Mouse (Mus musculus): ENCODE data around the gene Thoc3. TPM values are rescaled to one million over a fixed set of nuclear protein-coding genes. Genes with fewer than 3 reads are reported as not detected.

The Thoc3 gene
- polyA plus RNA-seq, 1 experiment = 24.7 TPM

DNA sequence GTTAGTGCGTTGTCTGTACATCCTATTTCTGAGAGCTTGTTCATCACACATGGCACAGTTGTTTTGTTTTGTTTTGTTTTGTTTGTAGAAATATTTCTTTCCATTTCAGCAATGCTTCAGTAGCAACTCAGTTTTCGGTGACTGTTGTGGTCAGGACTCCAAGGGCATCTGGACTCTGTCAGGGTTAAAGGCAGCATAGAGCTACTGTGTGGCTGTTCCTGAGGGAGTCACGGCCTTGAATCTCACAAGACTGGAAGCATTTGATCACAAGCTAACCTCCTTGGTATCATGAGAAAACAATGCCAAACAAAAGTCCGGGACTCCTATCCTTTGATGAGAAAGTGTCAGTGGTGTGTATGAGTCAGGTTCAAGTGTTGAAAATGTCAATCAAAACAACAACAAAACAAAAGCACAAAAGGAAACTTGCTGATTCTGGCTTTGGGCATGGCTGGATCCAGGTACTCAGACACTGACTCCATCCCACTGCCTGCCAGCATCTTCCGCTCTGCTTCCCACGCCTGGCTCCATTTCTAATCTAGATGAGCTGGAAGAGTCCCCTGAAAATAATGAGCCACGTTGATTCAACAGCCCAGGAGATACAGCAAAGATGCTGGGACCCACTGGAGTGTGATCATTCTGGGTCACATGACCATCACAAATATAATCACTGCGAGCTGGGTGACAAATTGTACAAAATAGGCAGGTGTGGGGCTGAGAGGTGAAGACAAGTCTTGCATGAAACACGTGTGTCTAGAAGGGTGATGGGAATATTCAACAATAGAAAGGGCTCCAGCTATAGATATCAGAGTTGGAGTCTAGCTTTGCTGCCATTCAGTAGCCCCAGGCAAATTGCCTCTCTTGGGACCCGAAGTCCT is 41.6 kb downstream of the Thoc3 start:
- Histone ChIP-seq H3K4me1 (ENCODE audit: control insufficient read depth, insufficient read depth, low read length) (0 out of 2 replicates have a peak, but pooled peaks cover 1% of the 10 kb centered on the region), H3K4me3 (ENCODE audit: insufficient read depth, low read length) (no peak overlapping the region), H3K27ac (ENCODE audit: insufficient read depth, low read length) (no peak overlapping the region)
- no peak for TF ChIP-seq POLR2A (IDR thresholded peaks at IDR 0.05; ENCODE audit: extremely low read depth, insufficient read depth, low read length)
- TF ChIP-seq CTCF (IDR thresholded peaks at IDR 0.05; ENCODE audit: extremely low read depth, insufficient read depth, low read length) = no peak

DNA sequence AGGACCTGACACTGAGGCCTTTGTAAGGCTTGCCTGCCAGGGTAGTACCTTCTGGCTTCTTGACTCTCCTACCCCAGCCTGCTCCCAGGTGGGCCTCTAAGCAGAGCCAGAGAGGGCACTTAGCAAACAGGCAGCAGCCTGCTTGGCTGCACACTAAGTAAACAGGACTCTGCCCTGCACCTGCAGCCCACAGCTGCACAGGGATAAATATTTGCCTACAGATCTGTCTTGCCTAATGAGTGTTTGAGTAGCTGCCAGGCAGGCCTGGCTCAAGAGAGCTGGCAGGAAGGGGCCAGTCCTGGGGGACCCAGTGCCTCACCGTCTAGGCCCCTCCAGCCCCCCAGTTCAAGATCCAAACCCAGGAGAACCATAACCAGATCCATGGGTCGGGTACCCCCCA is 43.4 kb downstream of the Thoc3 start:
- TF ChIP-seq CTCF (IDR thresholded peaks at IDR 0.05; ENCODE audit: extremely low read depth, insufficient read depth, low read length) = no peak
- no peak for TF ChIP-seq POLR2A (IDR thresholded peaks at IDR 0.05; ENCODE audit: extremely low read depth, insufficient read depth, low read length)
- Histone ChIP-seq H3K4me3 (ENCODE audit: insufficient read depth, low read length) (no peak overlapping the region), H3K4me1 (ENCODE audit: control insufficient read depth, insufficient read depth, low read length) (0 out of 2 replicates have a peak, but pooled peaks cover 1% of the 10 kb centered on the region), H3K27ac (ENCODE audit: insufficient read depth, low read length) (no peak overlapping the region)

DNA sequence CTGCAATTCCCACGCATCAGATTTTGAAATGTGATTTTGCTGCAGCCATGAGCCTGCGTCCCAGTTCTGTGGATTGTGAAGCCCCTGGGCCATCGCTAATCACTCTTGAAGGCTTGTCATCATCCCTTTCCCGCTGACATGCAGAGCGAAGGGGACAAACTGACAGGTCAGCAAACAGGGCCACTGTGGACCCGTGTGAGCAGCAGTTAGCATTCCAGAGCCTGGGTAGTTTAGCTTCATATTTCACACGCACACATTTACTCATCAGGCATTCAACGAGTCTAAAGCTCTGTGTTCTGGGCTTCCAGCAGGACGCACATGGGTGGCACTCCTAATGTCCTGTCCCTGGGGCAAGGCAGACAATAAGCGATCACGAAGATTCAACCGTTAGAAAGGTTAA is 48.4 kb downstream of the Thoc3 start:
- TF ChIP-seq CTCF (IDR thresholded peaks at IDR 0.05; ENCODE audit: extremely low read depth, insufficient read depth, low read length) = no peak
- no peak for TF ChIP-seq POLR2A (IDR thresholded peaks at IDR 0.05; ENCODE audit: extremely low read depth, insufficient read depth, low read length)
- no peak overlapping the region for H3K27ac ChIP-seq (ENCODE audit: insufficient read depth, low read length)

DNA sequence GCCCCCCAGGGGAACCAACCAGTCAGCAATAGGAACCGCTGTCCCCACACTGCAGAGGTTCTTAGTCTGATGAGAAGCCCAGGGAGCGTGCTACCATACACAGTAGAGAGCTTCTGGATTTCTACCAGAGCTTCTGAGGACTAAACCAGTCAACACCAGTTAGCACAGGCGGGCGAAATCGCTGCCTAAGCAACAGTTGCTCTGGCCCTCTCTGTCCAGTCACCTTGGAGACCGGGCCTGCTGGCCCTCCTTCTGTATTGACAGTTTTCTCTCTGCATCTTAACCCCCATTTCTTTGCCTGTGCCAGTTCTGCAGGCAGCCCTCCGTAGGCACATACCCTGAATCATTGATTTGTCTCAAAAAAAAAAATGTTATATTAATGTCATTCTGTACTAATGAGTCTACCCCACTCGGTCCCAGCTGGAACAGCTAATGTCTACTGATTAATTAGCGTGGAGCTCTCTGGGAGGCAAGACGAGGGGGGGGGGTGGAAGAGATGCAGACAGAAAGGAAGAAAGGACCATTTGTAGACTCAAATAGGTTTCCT is 49.8 kb downstream of the Thoc3 start:
- H3K4me3 ChIP-seq (ENCODE audit: insufficient read depth, low read length) = no peak overlapping the region
- no peaks in the 10 kb centered on the region for H3K4me1 ChIP-seq (ENCODE audit: control insufficient read depth, insufficient read depth, low read length)
- TF ChIP-seq CTCF (IDR thresholded peaks at IDR 0.05; ENCODE audit: extremely low read depth, insufficient read depth, low read length) (no peak), POLR2A (IDR thresholded peaks at IDR 0.05; ENCODE audit: extremely low read depth, insufficient read depth, low read length) (no peak)
- no peak overlapping the region for H3K27ac ChIP-seq (ENCODE audit: insufficient read depth, low read length)

More for the DNA sequence above, 48.4 kb downstream of the Thoc3 start:
- no peak overlapping the region for H3K4me3 ChIP-seq (ENCODE audit: insufficient read depth, low read length)
- no peaks in the 10 kb centered on the region for H3K4me1 ChIP-seq (ENCODE audit: control insufficient read depth, insufficient read depth, low read length)

DNA sequence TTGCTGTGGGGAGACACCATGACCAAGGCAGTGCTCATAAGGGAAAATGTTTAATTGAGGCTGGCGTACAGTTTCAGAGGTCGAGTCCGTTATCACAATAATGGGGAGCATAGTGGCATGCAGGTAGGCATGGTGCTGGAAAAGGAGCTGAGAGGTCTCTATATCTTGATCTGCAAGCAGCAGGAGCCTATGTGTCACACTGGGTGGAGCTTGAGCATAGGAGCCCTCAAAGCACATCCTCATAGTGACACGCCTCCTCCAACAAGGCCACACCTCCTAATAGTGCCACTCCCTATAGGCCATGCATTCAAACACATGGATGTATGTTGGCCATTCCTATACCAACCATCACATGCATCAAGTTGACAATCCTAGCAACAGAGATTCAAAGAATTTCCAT is 53.6 kb downstream of the Thoc3 start:
- TF ChIP-seq POLR2A (IDR thresholded peaks at IDR 0.05; ENCODE audit: extremely low read depth, insufficient read depth, low read length) (no peak), CTCF (IDR thresholded peaks at IDR 0.05; ENCODE audit: extremely low read depth, insufficient read depth, low read length) (no peak)
- H3K4me1 ChIP-seq (ENCODE audit: control insufficient read depth, insufficient read depth, low read length) = no peaks in the 10 kb centered on the region
- H3K4me3 ChIP-seq (ENCODE audit: insufficient read depth, low read length) = no peak overlapping the region
- no peak overlapping the region for H3K27ac ChIP-seq (ENCODE audit: insufficient read depth, low read length)

DNA sequence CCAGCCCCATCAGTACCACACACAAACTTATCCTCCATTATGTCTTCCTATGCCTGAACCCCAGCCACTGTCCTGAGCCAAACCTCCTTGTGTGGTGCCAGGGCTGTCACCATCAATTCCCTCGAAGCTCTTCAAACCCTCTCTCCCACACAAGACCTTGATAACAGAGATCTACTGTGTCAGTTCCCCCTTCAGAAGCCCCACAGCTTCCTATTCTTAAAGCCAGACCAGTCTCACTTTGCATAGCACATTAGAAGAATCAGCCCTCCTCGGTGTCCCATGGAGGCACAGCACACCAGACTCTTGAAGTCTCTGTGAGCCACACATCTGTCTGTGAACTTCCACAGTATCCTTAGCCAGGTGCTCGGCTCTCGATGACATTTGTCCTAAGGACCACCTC is 55.9 kb downstream of the Thoc3 start:
- no peak overlapping the region for H3K27ac ChIP-seq (ENCODE audit: insufficient read depth, low read length)
- no peaks in the 10 kb centered on the region for H3K4me1 ChIP-seq (ENCODE audit: control insufficient read depth, insufficient read depth, low read length)
- TF ChIP-seq CTCF (IDR thresholded peaks at IDR 0.05; ENCODE audit: extremely low read depth, insufficient read depth, low read length) (no peak), POLR2A (IDR thresholded peaks at IDR 0.05; ENCODE audit: extremely low read depth, insufficient read depth, low read length) (no peak)
- H3K4me3 ChIP-seq (ENCODE audit: insufficient read depth, low read length) = no peak overlapping the region

DNA sequence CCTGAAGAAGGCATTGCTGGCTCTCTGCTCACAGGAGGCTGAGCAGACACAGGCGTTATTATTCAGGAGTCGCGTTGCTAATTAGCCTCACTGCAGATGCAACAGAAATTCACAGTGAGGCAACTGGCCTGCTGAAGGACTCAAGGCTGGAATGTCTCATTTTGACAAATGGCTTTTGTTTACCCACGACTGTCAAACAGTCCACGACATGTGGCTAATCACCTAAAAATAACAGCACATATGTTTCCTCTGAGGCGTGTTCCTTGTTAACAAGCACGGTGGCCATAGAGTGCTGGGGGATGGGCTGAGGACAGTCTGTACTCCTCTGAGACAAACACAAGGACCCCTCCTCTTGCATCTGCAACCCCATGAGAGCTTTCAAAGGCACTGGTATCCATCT is 56.4 kb downstream of the Thoc3 start:
- Histone ChIP-seq H3K4me1 (ENCODE audit: control insufficient read depth, insufficient read depth, low read length) (no peaks in the 10 kb centered on the region), H3K4me3 (ENCODE audit: insufficient read depth, low read length) (no peak overlapping the region), H3K27ac (ENCODE audit: insufficient read depth, low read length) (no peak overlapping the region)
- TF ChIP-seq POLR2A (IDR thresholded peaks at IDR 0.05; ENCODE audit: extremely low read depth, insufficient read depth, low read length) (no peak), CTCF (IDR thresholded peaks at IDR 0.05; ENCODE audit: extremely low read depth, insufficient read depth, low read length) (no peak)

DNA sequence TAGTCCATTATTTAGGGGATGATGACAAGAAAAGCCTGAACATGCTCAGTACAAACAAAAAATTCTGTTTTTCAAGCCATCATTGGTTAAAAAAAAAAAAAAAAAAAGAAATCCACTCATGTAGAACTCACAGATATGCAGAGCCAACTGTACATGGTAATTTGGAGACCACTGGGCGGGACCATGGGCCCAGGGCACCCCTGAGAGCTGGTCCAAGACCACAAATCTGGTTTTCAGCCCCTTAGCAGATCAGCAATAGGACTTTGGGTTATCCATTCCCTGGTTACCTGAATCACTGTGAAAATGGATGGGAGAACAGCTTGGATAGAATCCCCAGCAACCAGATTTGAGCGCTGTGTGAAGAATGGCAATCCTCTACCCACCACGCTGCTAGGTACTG is 57.0 kb downstream of the Thoc3 start:
- Histone ChIP-seq H3K4me1 (ENCODE audit: control insufficient read depth, insufficient read depth, low read length) (no peaks in the 10 kb centered on the region), H3K27ac (ENCODE audit: insufficient read depth, low read length) (no peak overlapping the region), H3K4me3 (ENCODE audit: insufficient read depth, low read length) (no peak overlapping the region)
- TF ChIP-seq POLR2A (IDR thresholded peaks at IDR 0.05; ENCODE audit: extremely low read depth, insufficient read depth, low read length) = no peak
- no peak for TF ChIP-seq CTCF (IDR thresholded peaks at IDR 0.05; ENCODE audit: extremely low read depth, insufficient read depth, low read length)

Other genes with a start within 250 kb of the Thoc3 start
- gene Cplx2, start 97.5 kb downstream of the Thoc3 start, polyA plus RNA-seq (2012; rRNA removed) = 496 and 516 TPM in 2 replicates
- 18.8 and 19.7 TPM in 2 replicates for gene Simc1, start 34.9 kb upstream of the Thoc3 start, polyA plus RNA-seq (2012; rRNA removed)
- gene 4833439L19Rik, start 96.6 kb upstream of the Thoc3 start, polyA plus RNA-seq (2012; rRNA removed) = 173 and 181 TPM in 2 replicates
- 20.1 and 20.4 TPM in 2 replicates for gene Arl10, start 106.2 kb upstream of the Thoc3 start, polyA plus RNA-seq (2012; rRNA removed)
- gene Nop16, start 121.2 kb upstream of the Thoc3 start, polyA plus RNA-seq (2012; rRNA removed) = 25.4 and 26.0 TPM in 2 replicates
- gene Higd2a, start 121.4 kb upstream of the Thoc3 start, polyA plus RNA-seq (2012; rRNA removed) = 238 and 245 TPM in 2 replicates
- 284 and 289 TPM in 2 replicates for gene Cltb, start 142.5 kb upstream of the Thoc3 start, polyA plus RNA-seq (2012; rRNA removed)
- 30.7 and 34.6 TPM in 2 replicates for gene Faf2, start 152.9 kb upstream of the Thoc3 start, polyA plus RNA-seq (2012; rRNA removed)
- 129 and 131 TPM in 2 replicates for gene Rnf44, start 225.1 kb upstream of the Thoc3 start, polyA plus RNA-seq (2012; rRNA removed)
- 0.25 and 0.29 TPM in 2 replicates for gene Cdhr2, start 232.6 kb upstream of the Thoc3 start, polyA plus RNA-seq (2012; rRNA removed)